Mouse (Mus musculus) R1 (cell line): ENCODE measurements around the gene Pus7l.

Experiments
- DNase-seq: peaks from one replicate; pipeline ENCODE4 v3.0.0-alpha.2; 2018; ENCODE audit warnings: low read depth, low spot score

Gene Pus7l

DNA sequence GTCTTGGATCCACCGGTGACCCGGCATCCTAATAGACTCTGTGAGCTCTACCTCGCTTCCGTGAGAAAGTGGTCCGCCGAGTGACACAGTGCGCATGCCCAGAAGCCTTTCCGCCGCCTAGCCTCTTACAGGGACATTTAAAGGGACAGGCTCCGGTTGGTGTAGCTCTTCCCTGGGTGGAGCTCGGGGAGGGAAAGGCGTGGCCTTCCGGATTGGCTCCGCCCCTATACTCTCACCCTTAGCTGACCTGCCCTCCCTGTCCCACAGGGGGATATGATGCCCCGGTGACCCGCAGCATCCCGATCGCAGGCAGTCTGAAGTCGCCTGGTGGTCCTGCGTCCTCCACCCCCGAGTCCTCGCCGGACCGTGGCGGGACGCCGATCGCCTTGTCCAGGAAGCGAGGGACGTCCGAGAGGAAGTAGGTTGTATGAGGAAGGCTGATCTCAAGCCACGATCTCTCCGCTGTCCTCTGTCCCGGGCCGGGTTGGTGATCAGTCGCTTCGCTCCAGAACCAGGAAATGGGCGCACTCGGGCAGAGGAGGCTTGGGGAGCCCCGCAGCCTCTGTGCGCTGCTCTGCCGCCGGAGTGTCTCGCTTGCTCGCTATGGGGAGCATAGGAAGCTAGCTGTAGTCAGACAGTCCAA is at the start of gene Pus7l, which contains the start of gene Irak4:
Gene Pus7l, minus strand, starts transcription at position 139 of the 643 bp plus-strand sequence.
Gene Irak4, plus strand, starts transcription at position 235 of the 643 bp plus-strand sequence.
- peak; percentile 97 for DNase-seq

GRCm38 (mm10) chr15:94591356-94591755 is 48.0 kb upstream of the Pus7l start:
- no peak for DNase-seq

DNA sequence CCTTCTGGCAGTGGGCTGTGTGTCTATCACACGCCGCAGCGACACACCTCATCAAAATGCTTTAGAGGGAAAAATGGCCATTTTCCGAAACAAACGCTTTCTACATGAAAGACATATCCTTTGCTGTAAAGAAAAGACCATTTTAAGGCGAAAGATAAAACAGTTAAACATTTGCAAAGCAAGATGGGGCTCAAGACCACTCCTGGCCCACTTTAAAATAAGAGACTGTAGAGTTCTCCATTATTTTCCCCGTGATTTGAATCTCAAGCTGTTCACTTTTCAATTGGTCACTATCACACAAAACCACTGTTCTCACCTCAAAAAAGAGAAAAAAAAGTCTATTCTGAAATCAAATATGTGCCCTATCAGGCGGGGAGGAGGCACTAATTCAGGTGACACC is 46.7 kb upstream of the Pus7l start:
- no peak for DNase-seq

DNA sequence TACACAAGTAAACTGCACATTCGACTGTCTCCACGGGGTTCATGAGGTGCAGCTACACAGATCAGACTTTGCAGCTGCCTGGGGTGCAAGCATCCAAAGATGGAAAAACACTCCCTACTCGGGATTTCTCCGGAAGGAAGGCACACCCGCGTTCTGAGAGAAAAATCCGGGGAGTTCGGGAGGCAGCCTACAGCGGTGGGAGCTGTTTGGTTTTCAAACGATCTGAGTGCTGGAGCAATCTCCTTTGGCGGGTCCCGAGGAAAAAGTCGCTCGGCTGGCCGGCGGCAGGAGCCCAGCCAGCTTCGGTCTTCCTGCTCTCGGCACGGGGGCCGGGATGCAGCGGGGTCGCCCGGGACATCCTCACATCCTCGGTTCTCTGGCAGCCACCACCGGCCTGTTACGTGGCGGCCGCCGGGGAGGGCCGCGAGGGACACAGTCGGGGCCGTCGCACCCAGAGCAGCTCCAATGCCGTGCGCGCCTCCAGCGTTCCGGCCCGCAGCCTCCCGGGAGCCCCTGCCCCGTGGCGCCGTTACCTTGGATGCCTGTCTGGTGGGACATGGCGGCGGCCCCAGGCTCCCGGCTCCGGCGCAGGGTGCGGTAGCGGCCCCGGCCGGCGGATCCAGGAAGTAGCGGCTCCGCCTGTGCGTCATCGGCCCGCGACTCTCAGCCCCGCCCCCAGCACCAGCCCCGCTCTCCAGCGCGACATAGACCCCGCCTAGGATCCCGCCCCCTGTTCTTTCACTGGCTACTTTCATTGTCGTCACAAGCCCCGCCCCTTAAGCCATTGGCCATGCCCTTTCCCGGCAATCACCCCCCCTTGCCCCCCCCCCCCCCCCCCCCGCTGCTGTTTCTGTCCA is 46.1 kb upstream of the Pus7l start, which contains the start of gene Twf1:
Gene Twf1, minus strand, starts transcription at position 671 of the 857 bp plus-strand sequence.
- peak; percentile 94 for DNase-seq

- no peak for DNase-seq
Measured at GRCm38 (mm10) chr15:94587826-94588715, 44.7 kb upstream of the Pus7l start.

DNA sequence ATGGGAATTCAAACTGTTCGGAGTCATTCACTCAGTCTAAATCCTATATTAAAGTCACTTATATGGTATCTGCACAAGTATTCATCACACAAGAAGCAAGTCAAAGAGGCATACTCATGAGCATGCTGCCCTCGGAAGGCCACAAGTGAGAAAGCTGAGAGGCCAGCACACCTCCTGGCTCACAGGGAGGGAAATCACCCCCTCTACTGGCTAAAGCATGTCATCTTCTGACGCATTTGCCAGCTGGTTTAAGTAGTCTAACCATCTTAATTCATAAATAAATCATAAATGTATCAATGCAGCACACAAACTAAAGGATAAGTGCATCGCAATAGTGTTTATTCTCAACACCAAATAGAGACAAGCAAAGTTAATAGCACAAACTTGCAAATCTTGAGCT is 41.4 kb upstream of the Pus7l start:
- peak; percentile 64 for DNase-seq

GRCm38 (mm10) chr15:94583153-94583552 is 39.8 kb upstream of the Pus7l start:
- DNase-seq: peak; percentile 25

DNA sequence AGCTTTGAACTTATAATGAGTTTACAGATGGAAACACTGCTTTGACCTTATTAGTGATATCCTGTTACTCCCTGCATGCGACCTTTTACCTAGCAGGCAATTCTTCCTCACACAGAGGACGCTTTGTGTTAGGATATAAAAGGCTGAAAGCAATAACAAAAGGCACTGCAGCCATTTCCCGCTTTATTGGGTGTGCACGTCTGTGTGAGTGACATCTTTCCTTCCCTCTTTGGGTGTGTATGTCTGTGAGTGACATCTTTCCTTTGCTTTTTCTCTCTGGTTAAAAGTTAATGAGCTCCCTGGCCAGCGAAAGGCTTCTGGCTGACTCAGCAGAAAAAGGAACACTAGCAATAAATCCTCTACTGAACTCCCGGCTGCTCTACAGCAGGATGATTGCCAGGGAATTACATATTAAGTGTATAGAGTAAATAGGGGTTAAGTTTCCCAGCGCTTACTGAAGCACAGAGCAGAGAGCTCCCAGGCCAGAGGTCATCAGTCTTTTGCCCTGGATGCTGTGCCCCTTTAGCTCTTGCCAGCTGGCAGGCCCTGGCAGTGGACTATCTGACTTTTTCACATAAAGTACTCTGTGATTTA is 38.8 kb upstream of the Pus7l start:
- DNase-seq: peak; percentile 87

- DNase-seq: peak; percentile 59
Measured at GRCm38 (mm10) chr15:94574566-94575268, 31.4 kb upstream of the Pus7l start.

DNA sequence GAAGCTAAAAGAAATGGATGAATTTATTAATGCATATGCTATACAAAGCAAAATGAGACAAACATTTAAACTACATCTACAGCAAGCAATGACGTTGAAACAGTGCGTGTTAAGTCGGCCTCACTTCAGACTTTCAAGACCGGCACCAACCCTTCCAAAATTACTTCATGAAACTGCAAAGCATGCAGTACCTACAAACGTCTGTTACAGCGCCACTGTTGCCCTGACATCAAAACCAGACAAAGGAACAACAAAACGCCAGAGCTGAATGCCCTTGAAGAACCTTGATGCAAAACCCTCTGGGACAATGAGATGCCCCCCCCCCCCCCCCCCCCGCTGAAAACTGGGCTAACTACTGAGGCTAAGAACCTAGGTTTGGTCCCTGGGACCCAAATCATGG is 29.4 kb upstream of the Pus7l start:
- peak; percentile 74 for DNase-seq

- DNase-seq: no peak
Measured at GRCm38 (mm10) chr15:94571501-94571900, 28.2 kb upstream of the Pus7l start.

- no peak for DNase-seq
Measured at GRCm38 (mm10) chr15:94568496-94569182, 25.3 kb upstream of the Pus7l start.

DNA sequence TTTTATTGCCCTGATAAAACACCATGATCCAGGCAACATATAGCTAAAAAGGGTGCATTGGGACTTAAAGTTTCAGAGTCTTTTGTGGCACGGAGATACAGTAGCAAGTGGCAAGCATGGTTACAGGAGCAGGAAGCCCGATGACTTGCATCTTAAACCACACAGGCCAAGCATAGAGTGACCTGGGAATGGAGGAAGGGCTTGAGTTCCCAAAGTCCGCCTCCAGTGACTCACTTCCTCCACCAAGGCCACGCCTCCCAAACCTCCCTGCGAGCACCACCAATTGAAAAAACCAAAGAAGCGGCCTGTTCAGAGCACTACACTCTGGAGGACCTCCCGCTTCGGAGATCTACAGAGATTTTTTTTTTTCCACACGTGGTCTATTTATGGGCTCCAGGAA is 22.5 kb upstream of the Pus7l start:
- DNase-seq: peak; percentile 97

- no peak for DNase-seq
Measured at GRCm38 (mm10) chr15:94564909-94565308, 21.6 kb upstream of the Pus7l start.

DNA sequence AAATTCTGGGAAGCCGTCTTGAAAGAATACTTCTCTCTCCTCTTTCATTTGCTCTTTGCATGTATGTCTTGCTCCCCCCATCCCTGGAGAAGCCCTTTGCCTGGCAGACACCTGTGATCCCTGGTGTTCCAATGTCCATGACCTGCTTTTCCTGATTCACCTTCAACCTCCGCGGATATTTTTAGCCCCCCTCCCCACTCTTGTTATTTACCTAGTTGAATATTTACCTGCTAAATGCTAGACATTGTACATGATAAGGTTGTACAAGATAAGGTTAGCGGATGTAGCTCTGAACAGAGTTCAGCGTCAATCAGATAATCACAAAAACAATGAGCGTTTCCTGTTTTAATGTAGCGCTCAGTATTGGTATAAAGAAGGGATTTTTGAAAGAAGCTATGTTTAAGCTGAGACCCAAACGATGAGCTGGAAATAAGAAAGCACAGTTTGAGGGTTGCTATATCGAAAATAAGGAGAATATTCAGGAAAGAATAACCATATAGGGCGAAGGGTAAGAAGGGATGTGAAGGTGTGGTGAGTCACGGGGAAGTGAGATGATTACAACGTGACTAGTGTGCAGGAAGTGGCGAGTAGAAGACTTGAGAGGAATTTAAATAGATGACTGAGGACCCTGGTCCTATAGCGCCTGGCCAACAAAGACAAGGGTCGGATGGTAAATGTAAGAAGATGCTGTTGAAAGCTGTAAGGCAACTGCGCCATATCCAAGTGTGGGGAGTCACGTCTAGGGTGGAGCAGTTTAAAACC is 15.7 kb upstream of the Pus7l start:
- no peak for DNase-seq

DNA sequence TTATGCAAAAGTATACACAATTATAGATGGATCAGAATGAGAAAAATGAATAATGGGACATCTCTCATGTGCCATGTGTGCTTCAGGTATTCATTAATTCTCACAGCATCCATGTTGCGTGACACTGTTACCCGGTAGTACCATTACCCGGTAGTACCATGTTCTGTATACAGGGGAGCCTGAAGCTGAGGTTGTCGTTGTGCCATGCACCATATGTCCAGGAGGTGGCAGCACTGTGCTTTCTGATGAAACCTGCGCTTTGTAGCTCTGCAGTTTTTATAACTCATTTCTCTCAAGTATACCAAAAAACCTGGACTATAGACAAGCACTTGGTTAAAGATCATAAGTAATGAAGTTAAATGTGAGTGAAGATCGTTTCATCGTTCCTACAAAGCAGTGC is 14.1 kb upstream of the Pus7l start:
- DNase-seq: peak; percentile 87

GRCm38 (mm10) chr15:94553536-94553935 is 10.2 kb upstream of the Pus7l start:
- peak; percentile 61 for DNase-seq

DNA sequence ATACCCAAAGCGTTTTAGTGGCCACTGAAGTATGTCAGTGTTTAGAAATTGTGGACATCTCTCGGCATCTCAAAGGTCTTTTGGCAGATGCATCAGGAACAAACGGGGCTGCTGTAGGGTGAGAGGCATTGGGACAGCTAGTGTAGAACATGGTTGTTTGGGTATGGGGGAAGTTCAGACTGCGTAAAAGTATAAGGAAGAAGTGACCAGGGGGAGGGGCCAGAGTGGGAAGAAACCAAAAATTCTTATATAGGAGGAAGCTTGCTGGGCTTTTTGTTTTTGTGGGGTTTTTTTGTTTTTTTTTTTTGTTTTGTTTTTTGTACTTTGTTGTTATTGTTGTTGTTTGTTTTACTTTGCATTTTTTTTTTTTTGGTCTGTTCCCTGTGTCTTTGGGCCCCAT is 1.5 kb upstream of the Pus7l start:
- DNase-seq: no peak

DNA sequence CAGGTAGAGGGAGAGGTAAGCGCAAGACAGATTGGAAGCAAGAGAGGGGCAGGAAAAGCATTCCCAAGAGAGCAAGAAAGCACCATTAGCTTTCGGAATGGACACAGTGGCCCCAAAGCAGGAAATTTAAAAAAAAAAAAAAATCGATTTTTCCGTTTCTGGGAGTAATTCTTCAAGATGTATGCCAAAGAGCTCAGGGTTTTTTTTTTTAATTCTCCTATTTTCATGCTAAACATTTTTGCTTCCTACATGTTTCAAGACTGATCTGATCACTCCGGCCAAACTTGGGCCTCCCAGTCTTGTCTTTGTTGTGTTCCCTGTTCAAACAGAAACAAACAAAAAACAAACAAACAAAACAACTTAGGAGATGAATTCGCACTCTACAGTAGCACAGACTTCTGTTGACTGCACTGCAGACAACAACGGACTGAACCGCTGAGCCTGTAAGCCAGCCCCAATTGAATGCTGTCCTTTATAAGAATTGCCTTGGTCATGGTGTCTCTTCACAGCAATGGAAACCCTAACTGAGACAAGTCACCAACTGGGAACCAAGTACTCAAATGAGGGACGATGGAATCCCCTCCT is 797 bp upstream of the Pus7l start:
- DNase-seq: no peak
